Mouse (Mus musculus) frontal cortex, adult 2 months (tissue): ENCODE measurements around the gene Rxfp2. TPM values are rescaled to one million over a fixed set of nuclear protein-coding genes. Genes with fewer than 3 reads are reported as not detected.

ENCODE experiments used
- DNase-seq, 2 experiments: peaks; one replicate each; pipeline ENCODE4 v3.0.0; 2022; ENCODE audit warnings: low spot score in 1 of 2; ENCODE audit errors: extremely low spot score in 1 of 2
- polyA plus RNA-seq: library from polyadenylated mRNA; depleted of rRNA; stranded (reverse); fragments of >200 nt; gene quantifications from 2 replicates; pipeline ENCODE4 v1.2.3, GENCODE M21; 2012; rRNA removed

Gene Rxfp2
- polyA plus RNA-seq, 1 experiment = 1.2 TPM

- no peak for DNase-seq
Measured at GRCm38 (mm10) chr5:150106358-150106757, 87.9 kb downstream of the Rxfp2 start.

GRCm38 (mm10) chr5:150111236-150111635, 92.8 kb downstream of the Rxfp2 start:
- DNase-seq = no peak

DNA sequence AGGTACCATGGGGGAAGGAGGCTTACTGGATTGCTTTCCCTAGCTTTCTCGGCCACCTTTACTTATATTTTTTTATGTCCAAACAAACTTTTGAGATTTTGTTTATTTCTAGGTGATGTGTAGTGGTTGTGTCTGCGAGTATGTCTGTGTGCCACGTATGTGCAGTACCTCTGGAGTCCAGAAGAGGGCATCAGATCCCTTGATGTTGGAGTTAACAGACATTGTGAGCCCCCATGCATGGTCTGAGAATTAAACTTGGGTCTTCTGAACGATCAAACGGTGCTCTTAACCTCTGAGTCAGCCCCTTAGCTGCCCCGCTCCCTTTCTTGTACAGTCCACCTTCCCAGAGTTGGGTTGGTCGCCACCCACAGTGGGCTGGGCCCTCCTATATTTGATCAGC, 95.5 kb downstream of the Rxfp2 start:
- peak in 1 of 2 experiments; percentile 37 for DNase-seq

- DNase-seq = no peak
Measured at GRCm38 (mm10) chr5:150114778-150115177, 96.3 kb downstream of the Rxfp2 start.

GRCm38 (mm10) chr5:150115271-150116092, 97.0 kb downstream of the Rxfp2 start:
- no peak for DNase-seq

GRCm38 (mm10) chr5:150116216-150116905, 97.9 kb downstream of the Rxfp2 start:
- no peak for DNase-seq

GRCm38 (mm10) chr5:150116906-150117216, 98.4 kb downstream of the Rxfp2 start:
- no peak for DNase-seq

- DNase-seq = no peak
Measured at GRCm38 (mm10) chr5:150118124-150118454, 99.6 kb downstream of the Rxfp2 start.

DNA sequence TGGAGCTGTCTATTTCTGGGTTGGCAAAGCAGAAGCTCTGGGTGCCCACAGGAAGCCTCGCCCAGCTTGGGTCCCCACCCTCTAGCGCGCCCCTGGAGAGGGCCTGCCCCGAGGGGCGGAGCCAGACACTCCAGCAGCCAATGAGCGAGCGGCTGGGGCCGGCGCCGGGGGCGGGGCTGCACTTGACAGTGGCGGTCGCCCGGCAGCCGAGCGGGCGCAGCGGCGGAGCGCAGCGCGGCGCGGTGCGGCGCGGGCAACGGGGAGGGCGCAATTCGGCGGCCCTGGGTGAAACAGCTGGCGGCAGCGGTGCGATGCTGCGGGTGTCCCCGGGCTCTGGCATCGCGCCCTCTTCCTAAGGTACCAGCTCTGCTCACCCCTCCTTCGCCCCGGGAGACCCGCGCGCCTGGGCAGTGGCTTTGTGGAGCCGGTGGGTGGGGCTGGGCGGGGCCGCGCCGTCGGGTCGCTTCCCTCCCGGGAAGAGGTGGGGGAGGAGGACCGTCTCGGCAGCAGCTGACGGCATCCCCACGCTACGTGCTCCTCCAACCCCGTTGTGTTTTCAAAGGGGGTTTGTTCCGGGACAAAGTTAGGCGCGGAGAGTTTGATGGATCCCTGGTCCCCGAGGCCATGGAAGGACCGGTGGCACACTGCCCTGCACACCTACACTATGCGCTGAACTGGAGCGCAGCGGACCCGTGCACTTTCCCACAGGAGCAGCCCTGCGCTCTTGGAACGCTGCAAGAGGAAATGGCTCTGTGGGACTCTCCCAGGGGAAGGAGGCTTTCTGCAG, 100.2 kb downstream of the Rxfp2 start, which contains the start of gene Fry:
Gene Fry (plus strand): TSS at position 191 of the 787 bp plus-strand sequence.
- peak; percentile 87 to 96 for DNase-seq

GRCm38 (mm10) chr5:150120676-150121075, 102.2 kb downstream of the Rxfp2 start:
- DNase-seq = no peak

GRCm38 (mm10) chr5:150122095-150122494, 103.6 kb downstream of the Rxfp2 start:
- DNase-seq = no peak

GRCm38 (mm10) chr5:150122571-150122970, 104.1 kb downstream of the Rxfp2 start:
- DNase-seq = peak in 1 of 2 experiments; percentile 61

- DNase-seq = no peak
Measured at GRCm38 (mm10) chr5:150125920-150126319, 107.4 kb downstream of the Rxfp2 start.

- DNase-seq = peak in 1 of 2 experiments; percentile 45
Measured at GRCm38 (mm10) chr5:150128432-150128831, 110.0 kb downstream of the Rxfp2 start.

DNA sequence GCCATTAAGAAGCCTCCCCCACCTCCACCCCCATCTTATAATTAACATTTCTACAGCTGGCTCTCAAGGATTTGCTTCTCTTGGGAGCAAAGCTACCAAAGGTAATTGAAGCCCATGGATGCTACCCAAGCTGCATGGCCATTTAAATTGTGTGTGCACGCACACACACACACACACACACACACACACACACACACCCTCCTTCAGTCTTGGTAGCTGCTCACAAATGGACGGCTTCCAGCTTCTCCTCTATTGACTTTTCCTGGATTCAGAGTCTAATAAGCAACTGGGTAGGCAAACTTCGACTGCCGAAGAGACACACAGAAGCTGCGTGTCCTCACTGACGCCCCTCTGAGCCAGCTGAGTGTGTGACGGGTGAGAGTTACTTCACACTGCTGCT, 111.7 kb downstream of the Rxfp2 start:
- DNase-seq = no peak

- DNase-seq = no peak
Measured at GRCm38 (mm10) chr5:150131166-150131565, 112.7 kb downstream of the Rxfp2 start.

Other genes with a start within 250 kb of the Rxfp2 start
- gene Fry, start 100.0 kb downstream of the Rxfp2 start, polyA plus RNA-seq = 73.7 and 80.9 TPM in 2 replicates